Mouse (Mus musculus): ENCODE results near the gene Arhgdia. TPM values are rescaled to one million over a fixed set of nuclear protein-coding genes. Genes with fewer than 3 reads are reported as not detected.
A peak's percentile ranks its signal among the peaks of the same experiment; 100 is the strongest.
"Not testable (repeated sequence)": the region's sequence is repeated elsewhere in the genome, so short reads cannot be mapped to it uniquely, and the experiment has no call there.

The Arhgdia gene
- total RNA-seq, 2 experiments from 2014 or later, result 366 to 384 TPM

GRCm38 (mm10) chr11:120558843-120559242, 22.6 kb downstream of the Arhgdia start:
- DNase-seq (ENCODE audit: low spot score in 2 of 2), result not testable (repeated sequence)

GRCm38 (mm10) chr11:120555260-120555659, 26.2 kb downstream of the Arhgdia start:
- DNase-seq (ENCODE audit: low spot score in 2 of 2), result no peak

- no peak for DNase-seq (ENCODE audit: low spot score in 2 of 2)
Observed at GRCm38 (mm10) chr11:120554834-120555233, 26.6 kb downstream of the Arhgdia start.

- no peak for DNase-seq (ENCODE audit: low spot score in 2 of 2)
Observed at GRCm38 (mm10) chr11:120552736-120553135, 28.7 kb downstream of the Arhgdia start.

GRCm38 (mm10) chr11:120550810-120551440, 30.5 kb downstream of the Arhgdia start, which contains the start of gene Ppp1r27:
Gene Ppp1r27 (minus strand): TSS chr11:120551132.
- no peak for DNase-seq (ENCODE audit: low spot score in 2 of 2)

- DNase-seq (ENCODE audit: low spot score in 2 of 2), result no peak
Observed at GRCm38 (mm10) chr11:120549986-120550809, 31.2 kb downstream of the Arhgdia start.

- DNase-seq (ENCODE audit: low spot score in 2 of 2), result peak; percentile 87 to 95
Observed at GRCm38 (mm10) chr11:120549168-120549945, 32.1 kb downstream of the Arhgdia start, which contains the start of gene Mcrip1. Gene Mcrip1 (minus strand): TSS chr11:120549727.

- DNase-seq (ENCODE audit: low spot score in 2 of 2), result no peak
Observed at GRCm38 (mm10) chr11:120548786-120549167, 32.6 kb downstream of the Arhgdia start.

- no peak for DNase-seq (ENCODE audit: low spot score in 2 of 2)
Observed at GRCm38 (mm10) chr11:120548214-120548613, 33.2 kb downstream of the Arhgdia start.

GRCm38 (mm10) chr11:120547469-120547868, 34.0 kb downstream of the Arhgdia start:
- DNase-seq (ENCODE audit: low spot score in 2 of 2), result peak in 1 of 2 experiments; percentile 10

- DNase-seq (ENCODE audit: low spot score in 2 of 2), result no peak
Observed at GRCm38 (mm10) chr11:120545964-120546363, 35.5 kb downstream of the Arhgdia start.

- DNase-seq (ENCODE audit: low spot score in 2 of 2), result no peak
Observed at GRCm38 (mm10) chr11:120542376-120542775, 39.0 kb downstream of the Arhgdia start.

GRCm38 (mm10) chr11:120541907-120542306, 39.5 kb downstream of the Arhgdia start:
- DNase-seq (ENCODE audit: low spot score in 2 of 2), result no peak

GRCm38 (mm10) chr11:120539285-120540014, 42.0 kb downstream of the Arhgdia start:
- no peak for DNase-seq (ENCODE audit: low spot score in 2 of 2)

GRCm38 (mm10) chr11:120538955-120539284, 42.5 kb downstream of the Arhgdia start:
- DNase-seq (ENCODE audit: low spot score in 2 of 2), result no peak

GRCm38 (mm10) chr11:120538485-120538884, 42.9 kb downstream of the Arhgdia start:
- DNase-seq (ENCODE audit: low spot score in 2 of 2), result peak in 1 of 2 experiments; percentile 35

GRCm38 (mm10) chr11:120535804-120536203, 45.6 kb downstream of the Arhgdia start:
- DNase-seq (ENCODE audit: low spot score in 2 of 2), result no peak

GRCm38 (mm10) chr11:120535145-120535544, 46.3 kb downstream of the Arhgdia start:
- DNase-seq (ENCODE audit: low spot score in 2 of 2), result no peak

- no peak for DNase-seq (ENCODE audit: low spot score in 2 of 2)
Observed at GRCm38 (mm10) chr11:120534093-120534492, 47.3 kb downstream of the Arhgdia start.

- DNase-seq (ENCODE audit: low spot score in 2 of 2), result no peak
Observed at GRCm38 (mm10) chr11:120531646-120532045, 49.8 kb downstream of the Arhgdia start.
